Mouse (Mus musculus): ENCODE data around the gene Trappc3. TPM values are rescaled to one million over a fixed set of nuclear protein-coding genes. Genes with fewer than 3 reads are reported as not detected.

Gene Trappc3
- polyA plus RNA-seq, 1 experiment from 2014 or later = 101 TPM

- Histone ChIP-seq H3K27ac (no peak overlapping the region; the same call in 1 of the 2 replicates), H3K36me3 (peaks cover 100% of the 10 kb centered on the region), H3K4me1 (replicated peaks) (peaks cover 18% of the 10 kb centered on the region), H3K9me3 (no peaks in the 10 kb centered on the region), H3K27me3 (ENCODE audit: insufficient read depth, poor library complexity, severe bottlenecking) (no peaks in the 10 kb centered on the region), H3K4me3 (0 out of 2 replicates have a peak overlapping the region, but pooled peaks have one; percentile 13)
- WGBS = 51% methylated on average over 63 of the region's 63 CpGs
- no peak for DNase-seq (ENCODE audit: low spot score)
These were observed 25.5 kb upstream of the Trappc3 start for GRCm38 (mm10) chr4:126236467-126237280.

- H3K27ac ChIP-seq = no peak overlapping the region
- WGBS = 72% methylated on average over 5 of the region's 5 CpGs
- no peak overlapping the region for H3K4me3 ChIP-seq
These were observed 24.3 kb upstream of the Trappc3 start for GRCm38 (mm10) chr4:126237721-126238242.

GRCm38 (mm10) chr4:126239862-126240475, 22.2 kb upstream of the Trappc3 start:
- peaks cover 30% of the 10 kb centered on the region for H3K4me1 ChIP-seq (replicated peaks)
- H3K36me3 ChIP-seq = peaks cover 95% of the 10 kb centered on the region
- no peaks in the 10 kb centered on the region for H3K27me3 ChIP-seq (ENCODE audit: insufficient read depth, poor library complexity, severe bottlenecking)
- 92% methylated on average over 13 of the region's 13 CpGs for WGBS
- H3K4me3 ChIP-seq = no peak overlapping the region
- no peak overlapping the region for H3K27ac ChIP-seq
- H3K9me3 ChIP-seq = no peaks in the 10 kb centered on the region
- no peak for DNase-seq (ENCODE audit: low spot score)

More at GRCm38 (mm10) chr4:126237721-126238242, 24.3 kb upstream of the Trappc3 start:
- peaks cover 100% of the 10 kb centered on the region for H3K36me3 ChIP-seq
- no peaks in the 10 kb centered on the region for H3K27me3 ChIP-seq (ENCODE audit: insufficient read depth, poor library complexity, severe bottlenecking)
- DNase-seq (ENCODE audit: low spot score) = no peak
- H3K9me3 ChIP-seq = no peaks in the 10 kb centered on the region
- peaks cover 28% of the 10 kb centered on the region for H3K4me1 ChIP-seq (replicated peaks)

GRCm38 (mm10) chr4:126241956-126242355, 20.2 kb upstream of the Trappc3 start:
- Histone ChIP-seq H3K27ac (no peak overlapping the region), H3K36me3 (peaks cover 95% of the 10 kb centered on the region), H3K4me1 (replicated peaks) (peaks cover 31% of the 10 kb centered on the region), H3K9me3 (no peaks in the 10 kb centered on the region), H3K27me3 (ENCODE audit: insufficient read depth, poor library complexity, severe bottlenecking) (no peaks in the 10 kb centered on the region), H3K4me3 (no peak overlapping the region)
- no peak for DNase-seq (ENCODE audit: low spot score)
- WGBS = 54% methylated on average over 9 of the region's 9 CpGs

- Histone ChIP-seq H3K27me3 (ENCODE audit: insufficient read depth, poor library complexity, severe bottlenecking) (no peaks in the 10 kb centered on the region), H3K4me3 (no peak overlapping the region), H3K4me1 (replicated peaks) (peaks cover 33% of the 10 kb centered on the region), H3K27ac (no peak overlapping the region), H3K36me3 (peaks cover 94% of the 10 kb centered on the region), H3K9me3 (no peaks in the 10 kb centered on the region)
- 94% methylated on average over 6 of the region's 6 CpGs for WGBS
- DNase-seq (ENCODE audit: low spot score) = no peak
These were observed 19.6 kb upstream of the Trappc3 start for GRCm38 (mm10) chr4:126242510-126242909.

- H3K36me3 ChIP-seq = peaks cover 83% of the 10 kb centered on the region
- WGBS = 84% methylated on average over 13 of the region's 13 CpGs
- H3K4me1 ChIP-seq (replicated peaks) = peaks cover 58% of the 10 kb centered on the region
- H3K4me3 ChIP-seq = no peak overlapping the region
- no peaks in the 10 kb centered on the region for H3K9me3 ChIP-seq
- H3K27ac ChIP-seq = no peak overlapping the region
- no peak for DNase-seq (ENCODE audit: low spot score)
- no peaks in the 10 kb centered on the region for H3K27me3 ChIP-seq (ENCODE audit: insufficient read depth, poor library complexity, severe bottlenecking)
These were observed 15.8 kb upstream of the Trappc3 start for GRCm38 (mm10) chr4:126246202-126246889.

- peaks cover 82% of the 10 kb centered on the region for H3K36me3 ChIP-seq
- H3K4me3 ChIP-seq = 0 out of 2 replicates have a peak overlapping the region, but pooled peaks have one; percentile 6
- H3K27ac ChIP-seq = peak overlapping the region; percentile 83
- WGBS = 19% methylated on average over 11 of the region's 11 CpGs
- H3K27me3 ChIP-seq (ENCODE audit: insufficient read depth, poor library complexity, severe bottlenecking) = no peaks in the 10 kb centered on the region
- H3K4me1 ChIP-seq (replicated peaks) = peaks cover 66% of the 10 kb centered on the region
- peak; percentile 70 for DNase-seq (ENCODE audit: low spot score)
- no peaks in the 10 kb centered on the region for H3K9me3 ChIP-seq
These were observed 13.8 kb upstream of the Trappc3 start for GRCm38 (mm10) chr4:126248261-126248868.

GRCm38 (mm10) chr4:126250659-126251058, 11.5 kb upstream of the Trappc3 start:
- Histone ChIP-seq H3K9me3 (no peaks in the 10 kb centered on the region), H3K36me3 (peaks cover 68% of the 10 kb centered on the region), H3K4me1 (replicated peaks) (peaks cover 86% of the 10 kb centered on the region), H3K27ac (peak overlapping the region; percentile 74), H3K27me3 (ENCODE audit: insufficient read depth, poor library complexity, severe bottlenecking) (no peaks in the 10 kb centered on the region), H3K4me3 (no peak overlapping the region)
- DNase-seq (ENCODE audit: low spot score) = no peak
- 58% methylated on average over 4 of the region's 4 CpGs for WGBS

- no peaks in the 10 kb centered on the region for H3K9me3 ChIP-seq
- peak overlapping the region; percentile 29 for H3K4me3 ChIP-seq
- peak overlapping the region; percentile 74 for H3K27ac ChIP-seq
- WGBS = 65% methylated on average over 11 of the region's 11 CpGs
- H3K36me3 ChIP-seq = peaks cover 57% of the 10 kb centered on the region
- DNase-seq (ENCODE audit: low spot score) = no peak
- H3K4me1 ChIP-seq (replicated peaks) = peaks cover 85% of the 10 kb centered on the region
- no peaks in the 10 kb centered on the region for H3K27me3 ChIP-seq (ENCODE audit: insufficient read depth, poor library complexity, severe bottlenecking)
These were observed 10.4 kb upstream of the Trappc3 start for GRCm38 (mm10) chr4:126251655-126252254.

GRCm38 (mm10) chr4:126252411-126253237, 9.5 kb upstream of the Trappc3 start:
- no peaks in the 10 kb centered on the region for H3K9me3 ChIP-seq
- WGBS = 74% methylated on average over 17 of the region's 17 CpGs
- peak overlapping the region; percentile 74 for H3K27ac ChIP-seq
- peaks cover 85% of the 10 kb centered on the region for H3K4me1 ChIP-seq (replicated peaks)
- peak overlapping the region; percentile 29 for H3K4me3 ChIP-seq
- no peak for DNase-seq (ENCODE audit: low spot score)
- peaks cover 48% of the 10 kb centered on the region for H3K36me3 ChIP-seq
- H3K27me3 ChIP-seq (ENCODE audit: insufficient read depth, poor library complexity, severe bottlenecking) = no peaks in the 10 kb centered on the region

GRCm38 (mm10) chr4:126253637-126254272, 8.4 kb upstream of the Trappc3 start:
- no peaks in the 10 kb centered on the region for H3K27me3 ChIP-seq (ENCODE audit: insufficient read depth, poor library complexity, severe bottlenecking)
- DNase-seq (ENCODE audit: low spot score) = no peak
- peaks cover 83% of the 10 kb centered on the region for H3K4me1 ChIP-seq (replicated peaks)
- peak overlapping the region; percentile 98 for H3K4me3 ChIP-seq
- H3K27ac ChIP-seq = peak overlapping the region; percentile 99; the same call in 1 of the 2 replicates
- no peaks in the 10 kb centered on the region for H3K9me3 ChIP-seq
- 84% methylated on average over 14 of the region's 14 CpGs for WGBS
- peaks cover 38% of the 10 kb centered on the region for H3K36me3 ChIP-seq

Measured in hindbrain, embryonic 10.5 days (tissue).